Mouse (Mus musculus): ENCODE measurements around the gene Ten1.

Ten1 gene

DNA sequence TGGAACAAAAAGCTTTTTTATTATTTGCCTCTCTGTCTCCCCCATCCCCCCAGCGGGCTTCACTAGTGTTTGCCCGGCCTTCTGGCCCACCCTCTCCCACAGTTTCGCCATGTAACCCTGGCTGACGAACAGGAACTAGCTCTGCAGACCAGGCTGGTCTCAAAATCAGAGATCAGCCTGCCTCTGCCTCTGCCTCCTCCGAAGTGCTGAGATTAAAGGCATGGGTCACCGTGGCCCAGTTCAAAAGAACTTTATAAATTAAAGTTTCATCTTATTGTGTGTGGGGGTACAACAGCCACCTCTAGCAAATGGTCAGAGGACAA lies 1.1 kb upstream of the Ten1 start:
- no peak for DNase-seq

GRCm38 (mm10) chr11:116198132-116198531 lies 523 bp upstream of the Ten1 start:
- DNase-seq: no peak

GRCm38 (mm10) chr11:116201151-116201550 lies 2.5 kb downstream of the Ten1 start:
- DNase-seq: no peak

GRCm38 (mm10) chr11:116203150-116203549 lies 4.5 kb downstream of the Ten1 start:
- no peak for DNase-seq

DNA sequence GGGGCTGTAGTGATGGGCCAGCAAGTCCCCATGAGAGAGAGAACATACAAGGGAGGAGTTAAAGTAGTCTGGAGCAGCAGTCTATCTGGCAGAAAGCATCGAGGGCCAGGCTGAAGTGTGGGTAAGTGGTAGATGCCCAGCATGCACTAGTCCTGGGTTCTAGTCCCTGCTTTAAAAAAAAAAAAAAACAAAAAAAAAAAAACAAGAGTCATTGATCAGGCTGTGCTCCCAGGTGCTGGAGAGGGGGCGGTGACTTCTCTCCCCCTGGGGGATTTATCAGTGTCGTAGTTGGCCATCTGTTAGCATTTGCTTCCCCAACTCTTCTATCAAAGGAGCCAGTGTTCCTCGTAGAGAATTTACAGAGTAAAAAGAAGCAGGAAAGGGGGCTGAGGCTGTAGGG lies 8.0 kb downstream of the Ten1 start:
- DNase-seq: no peak

GRCm38 (mm10) chr11:116208660-116209059 lies 10.0 kb downstream of the Ten1 start:
- DNase-seq: no peak

DNA sequence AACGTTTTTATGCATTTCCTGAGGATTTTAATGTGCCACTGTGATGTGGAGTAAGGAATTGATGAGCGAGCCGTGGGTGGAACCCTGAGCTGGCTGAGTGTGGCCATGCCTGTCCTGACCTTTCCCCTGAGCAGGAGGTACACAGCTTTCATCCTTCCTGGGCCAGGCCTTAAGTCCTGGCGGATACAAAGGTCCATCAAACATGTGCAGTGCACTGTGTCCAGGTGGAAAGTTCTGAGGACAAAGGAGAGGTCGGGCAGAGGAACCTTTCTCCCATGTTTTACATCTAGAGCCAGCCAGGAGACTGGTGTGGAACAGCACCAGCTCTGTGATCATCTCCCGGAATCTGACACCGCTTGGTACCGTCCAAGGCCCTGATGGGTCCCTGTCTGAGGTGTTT lies 10.6 kb downstream of the Ten1 start:
- no peak for DNase-seq

DNA sequence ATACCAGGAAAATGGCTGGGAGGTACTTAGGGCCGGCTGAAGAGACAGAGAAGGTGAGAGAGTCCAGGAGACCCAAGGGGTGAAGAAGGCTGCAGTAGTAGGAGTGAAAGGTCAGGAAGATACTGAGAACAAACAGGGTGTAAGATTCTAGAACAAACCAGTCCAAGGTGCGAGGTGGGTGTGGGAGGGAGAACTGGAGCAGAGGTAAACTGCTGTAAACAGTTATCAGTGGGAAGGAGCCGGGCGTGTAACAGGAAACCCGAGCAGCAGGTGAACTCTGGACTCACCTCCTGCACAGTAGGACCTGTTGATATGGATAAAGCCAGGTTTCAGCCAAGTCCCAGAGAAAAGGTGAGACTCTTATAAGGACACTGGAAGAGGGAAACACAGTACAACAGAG lies 12.0 kb downstream of the Ten1 start:
- no peak for DNase-seq

DNA sequence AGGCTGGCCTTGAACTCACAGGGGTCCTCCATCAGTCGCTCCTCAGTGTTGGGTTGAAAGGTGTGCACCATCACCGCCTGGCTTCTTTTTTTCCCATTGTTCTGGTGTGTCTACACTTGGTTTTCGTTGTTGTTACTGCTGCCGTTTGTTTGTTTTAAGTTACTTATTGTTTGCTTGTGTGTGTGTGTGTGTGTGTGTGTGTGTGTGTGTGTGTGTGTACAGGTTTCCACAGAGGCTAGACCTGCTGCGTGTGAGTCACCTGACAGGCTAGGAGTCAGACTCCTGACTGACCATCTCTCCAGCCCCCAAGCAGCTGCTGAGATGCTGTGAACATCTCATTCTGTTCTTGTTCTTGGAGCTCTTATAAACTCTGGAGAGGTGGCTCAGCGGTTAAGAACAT lies 14.2 kb downstream of the Ten1 start:
- DNase-seq: no peak

DNA sequence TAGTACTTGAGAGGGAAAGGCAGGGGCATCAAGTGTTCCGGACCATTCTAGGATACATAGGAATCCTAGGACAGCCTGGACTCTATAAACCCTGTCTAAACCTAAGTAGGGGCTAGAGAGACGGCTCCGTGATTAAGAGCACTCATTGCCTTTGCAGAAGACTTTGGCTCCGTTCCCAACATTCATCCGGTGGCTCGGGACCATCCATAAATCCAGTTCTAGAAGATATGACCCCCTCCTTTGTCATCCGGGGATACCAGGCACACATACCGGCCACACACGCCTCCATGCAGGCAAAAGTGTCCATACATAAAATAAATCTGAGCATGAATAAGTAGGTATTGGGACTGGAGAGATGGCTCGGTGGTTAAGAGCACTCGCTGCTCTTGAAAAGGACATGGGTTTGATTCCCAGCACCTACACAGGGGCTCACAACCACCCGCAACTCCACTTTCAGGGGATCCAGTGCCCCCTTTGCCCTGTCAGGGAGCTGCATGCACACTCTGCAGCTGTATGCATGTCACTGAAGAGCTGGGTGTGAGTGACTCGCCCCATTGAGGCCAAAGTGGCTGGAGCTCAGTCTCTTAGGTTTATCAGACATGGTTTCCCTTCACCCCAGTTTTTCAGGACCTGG lies 15.3 kb downstream of the Ten1 start:
- no peak for DNase-seq

- peak; percentile 46 for DNase-seq
Measured at GRCm38 (mm10) chr11:116215181-116215580, 16.5 kb downstream of the Ten1 start.

DNA sequence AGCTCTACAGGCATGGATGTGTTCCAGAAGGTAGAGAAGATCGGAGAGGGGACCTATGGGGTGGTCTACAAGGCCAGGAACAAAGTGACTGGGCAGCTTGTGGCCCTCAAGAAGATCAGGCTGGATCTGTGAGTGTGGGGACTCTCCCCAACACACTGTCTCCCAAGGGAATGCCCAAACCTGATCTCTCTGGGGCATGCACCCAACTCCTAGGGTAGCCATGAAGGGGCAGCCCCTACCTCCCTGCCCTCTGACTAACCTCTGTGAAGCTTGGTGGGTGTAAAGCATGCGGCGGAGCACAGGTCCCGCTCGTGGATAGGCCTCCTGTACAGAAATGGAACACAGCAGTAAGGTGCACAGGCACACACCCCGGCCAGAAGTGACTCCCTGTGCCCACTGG lies 17.3 kb downstream of the Ten1 start:
- DNase-seq: no peak

DNA sequence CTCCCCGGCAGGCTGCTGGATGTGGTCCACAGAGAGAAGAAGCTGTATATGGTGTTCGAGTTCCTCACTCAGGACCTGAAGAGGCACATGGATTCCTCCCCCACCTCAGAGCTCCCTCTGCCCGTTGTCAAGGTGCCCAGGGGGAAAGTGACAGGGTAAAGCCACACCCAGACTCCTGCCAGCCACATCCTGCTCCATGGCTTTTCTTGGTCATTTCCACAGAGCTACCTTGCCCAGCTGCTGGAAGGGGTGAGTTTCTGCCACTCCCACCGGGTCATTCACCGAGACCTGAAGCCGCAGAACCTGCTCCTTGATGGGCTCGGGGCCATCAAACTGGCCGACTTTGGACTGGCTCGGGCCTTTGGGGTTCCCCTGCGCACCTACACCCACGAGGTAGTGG lies 17.9 kb downstream of the Ten1 start:
- no peak for DNase-seq

DNA sequence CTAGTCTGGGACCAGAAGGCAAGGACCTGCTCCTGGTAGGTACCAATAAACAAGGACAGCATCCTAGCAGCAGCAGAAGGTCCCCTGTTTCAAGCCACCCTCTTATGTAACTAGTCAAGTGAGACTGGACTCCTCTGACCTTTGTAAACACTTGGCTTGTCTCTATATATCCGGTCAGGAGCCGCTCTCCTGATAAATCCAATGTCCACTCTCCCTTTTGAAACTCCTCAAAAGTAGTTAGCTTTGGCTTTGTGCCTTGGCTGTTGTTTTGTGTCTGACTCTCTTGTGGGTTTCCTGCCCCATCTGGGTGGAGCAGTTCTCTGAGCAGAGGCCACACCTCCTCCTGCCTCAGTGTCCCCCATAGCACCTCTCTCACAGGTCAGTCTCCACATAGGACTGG lies 19.6 kb downstream of the Ten1 start:
- peak; percentile 71 for DNase-seq

DNA sequence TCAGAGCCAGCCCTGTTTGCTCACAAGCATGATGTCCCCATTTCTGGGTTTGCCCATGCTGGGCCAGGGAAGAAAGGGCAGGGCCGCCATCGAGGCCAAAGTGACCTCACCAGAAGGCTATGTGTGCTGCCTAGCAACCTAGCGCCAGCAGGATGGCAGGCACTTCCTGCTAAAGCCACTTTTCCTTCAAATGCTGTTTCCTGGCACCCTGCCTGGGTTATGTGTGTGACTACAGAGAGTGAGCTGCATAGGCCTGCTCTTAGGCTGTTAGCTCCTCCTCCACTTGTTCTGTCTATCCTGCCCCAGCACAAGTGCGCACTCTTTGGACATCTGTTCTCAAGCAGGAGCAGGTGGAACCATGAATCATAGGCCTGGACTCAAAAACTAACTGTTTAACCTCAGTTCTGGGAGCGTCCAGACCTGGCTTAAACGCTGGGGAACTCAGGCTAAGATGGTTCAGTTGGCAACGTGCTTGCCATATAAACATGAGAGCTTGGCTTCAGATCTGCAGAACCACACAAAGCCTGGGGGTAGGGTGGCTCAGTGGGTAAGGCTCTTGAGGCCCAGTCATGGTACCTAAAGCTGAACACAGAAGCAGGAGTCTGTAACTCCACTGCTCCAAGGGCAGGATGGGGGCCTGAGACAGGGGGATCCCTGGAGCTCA lies 20.2 kb downstream of the Ten1 start:
- peak; percentile 98 for DNase-seq

- peak; percentile 88 for DNase-seq
Measured at GRCm38 (mm10) chr11:116219885-116220284, 21.2 kb downstream of the Ten1 start.

GRCm38 (mm10) chr11:116221931-116222739 lies 23.5 kb downstream of the Ten1 start:
- DNase-seq: peak; percentile 41

GRCm38 (mm10) chr11:116222740-116223059 lies 24.0 kb downstream of the Ten1 start:
- no peak for DNase-seq

- DNase-seq: peak; percentile 89
Measured at GRCm38 (mm10) chr11:116226414-116226813, 27.8 kb downstream of the Ten1 start.

GRCm38 (mm10) chr11:116228699-116229098 lies 30.0 kb downstream of the Ten1 start:
- DNase-seq: no peak

GRCm38 (mm10) chr11:116232427-116232826 lies 33.8 kb downstream of the Ten1 start:
- no peak for DNase-seq

DNA sequence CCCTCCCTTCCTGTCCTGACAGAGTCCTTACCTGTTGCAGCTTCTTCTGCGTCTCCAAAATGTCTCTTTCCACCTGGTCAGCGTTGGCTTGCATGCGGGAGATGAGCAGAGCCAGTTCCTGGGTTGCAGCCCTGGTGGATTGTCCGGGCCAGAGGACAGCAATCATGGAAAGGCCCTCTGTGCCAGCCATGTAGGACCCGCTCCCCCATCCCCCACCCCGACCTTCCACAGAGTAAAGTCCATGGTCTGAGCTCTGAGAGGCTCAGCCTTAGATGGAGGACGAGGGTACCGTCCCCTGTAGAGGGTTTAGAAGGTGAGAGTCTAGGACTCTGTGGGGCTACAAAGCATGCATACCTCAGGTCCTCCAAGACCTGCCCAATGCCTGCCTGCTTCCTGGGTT lies 36.2 kb downstream of the Ten1 start:
- no peak for DNase-seq

DNA sequence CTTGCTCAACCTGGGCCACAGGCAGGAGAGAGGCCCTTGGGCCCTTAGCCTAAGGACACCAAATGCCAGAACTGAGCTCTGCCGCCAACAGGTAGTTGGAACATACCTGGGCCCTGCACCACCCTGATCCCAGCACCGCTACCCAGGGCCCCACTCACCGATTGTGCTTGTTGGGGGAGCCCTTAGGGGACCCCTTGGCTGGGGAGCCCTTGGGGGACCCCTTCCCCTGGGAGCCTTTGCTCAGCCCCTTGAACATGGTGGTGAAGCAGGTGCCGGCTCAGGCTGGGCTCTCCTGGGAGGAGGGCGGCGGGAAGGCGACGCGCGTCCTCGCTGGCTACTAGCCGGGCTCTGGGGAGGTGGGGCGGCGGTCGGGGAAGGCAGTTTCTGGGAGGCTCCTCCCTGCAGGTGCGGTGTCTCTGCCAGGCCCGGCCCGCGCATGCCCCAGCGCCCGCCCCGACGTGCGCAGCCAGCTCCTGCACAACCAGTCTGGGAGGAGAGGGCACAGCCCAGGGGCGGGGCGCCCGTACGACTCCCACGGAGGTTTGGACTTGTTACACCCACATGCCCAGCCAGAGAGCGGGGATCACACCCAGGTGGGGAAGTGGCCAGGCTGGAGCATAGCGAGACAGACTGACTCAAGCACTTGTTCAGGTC lies 39.2 kb downstream of the Ten1 start, which contains the start of gene Evpl:
Gene Evpl (minus strand): TSS at position 336 of the 654 bp plus-strand sequence.
- DNase-seq: peak; percentile 85

GRCm38 (mm10) chr11:116239797-116240196 lies 41.1 kb downstream of the Ten1 start:
- no peak for DNase-seq
